Mouse (Mus musculus): ENCODE measurements around the gene Cept1.
A peak's percentile ranks its signal among the peaks of the same experiment; 100 is the strongest.
"Not testable (repeated sequence)": the region's sequence is repeated elsewhere in the genome, so short reads cannot be mapped to it uniquely, and the experiment has no call there.

Gene Cept1

DNA sequence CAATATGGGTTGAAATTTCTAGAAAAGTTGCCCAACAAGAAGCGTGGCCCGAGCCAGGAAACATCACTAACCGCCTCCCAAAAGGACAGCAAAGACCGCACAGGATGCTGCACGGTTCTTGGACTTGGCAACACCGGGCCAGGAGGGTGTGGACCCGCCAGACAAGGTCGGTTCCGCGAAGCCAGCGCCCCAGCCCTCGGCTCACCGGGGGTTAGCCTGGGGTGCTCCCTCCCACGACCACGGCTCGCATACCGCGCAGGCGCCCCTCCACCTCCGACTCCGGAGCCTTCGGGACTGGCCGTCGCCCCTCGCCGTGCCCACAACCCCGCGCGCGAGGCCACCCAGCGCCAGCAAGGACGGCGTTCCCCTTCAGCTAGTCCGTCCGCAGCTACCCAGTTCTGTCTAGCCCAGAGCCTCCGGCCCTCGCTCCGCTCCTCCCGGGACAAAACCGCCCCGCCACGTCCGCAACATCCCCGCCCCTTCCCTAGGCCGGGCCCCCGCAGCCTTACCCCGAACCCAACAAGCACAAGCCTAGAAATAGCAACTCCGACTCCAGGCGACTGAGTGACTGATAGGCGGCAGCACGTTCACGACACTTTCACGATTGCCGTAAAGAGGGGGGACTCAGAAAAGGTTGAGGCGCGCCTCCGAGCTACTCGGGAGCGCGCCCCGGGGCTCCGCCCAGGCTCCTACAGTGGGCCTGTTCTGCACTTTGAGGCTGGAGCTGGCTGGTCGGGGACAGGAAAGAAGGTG, at the start of gene Cept1, which contains the start of gene Dram2:
TSS of gene Cept1 (minus strand) at position 632 of the 753 bp plus-strand sequence.
TSS of gene Dram2 (plus strand) at position 628 of the 753 bp plus-strand sequence.
- peak; percentile 98 for DNase-seq (ENCODE audit: low read depth, low spot score)

DNA sequence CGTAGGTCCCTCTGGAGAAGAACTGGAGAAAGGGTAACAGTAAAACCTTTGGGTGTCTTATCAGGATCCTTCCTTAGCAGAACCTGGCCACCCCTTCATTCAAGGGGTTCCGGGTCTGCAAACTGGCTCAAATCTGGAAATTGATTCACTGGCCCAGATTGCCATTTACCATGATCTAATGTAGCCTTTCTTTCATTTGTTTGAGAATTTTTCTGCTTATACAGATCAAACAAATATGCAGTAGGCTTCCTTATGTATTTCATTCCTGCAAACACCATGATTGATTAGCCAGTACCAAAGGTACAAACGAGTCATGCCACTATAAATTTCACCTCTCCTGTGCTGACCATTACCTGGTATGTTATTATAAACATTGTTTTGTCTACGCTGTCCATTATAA, 46.0 kb upstream of the Cept1 start:
- not testable (repeated sequence) for DNase-seq (ENCODE audit: low read depth, low spot score)

GRCm38 (mm10) chr3:106579296-106579695, 31.7 kb upstream of the Cept1 start:
- DNase-seq (ENCODE audit: low read depth, low spot score), result no peak

DNA sequence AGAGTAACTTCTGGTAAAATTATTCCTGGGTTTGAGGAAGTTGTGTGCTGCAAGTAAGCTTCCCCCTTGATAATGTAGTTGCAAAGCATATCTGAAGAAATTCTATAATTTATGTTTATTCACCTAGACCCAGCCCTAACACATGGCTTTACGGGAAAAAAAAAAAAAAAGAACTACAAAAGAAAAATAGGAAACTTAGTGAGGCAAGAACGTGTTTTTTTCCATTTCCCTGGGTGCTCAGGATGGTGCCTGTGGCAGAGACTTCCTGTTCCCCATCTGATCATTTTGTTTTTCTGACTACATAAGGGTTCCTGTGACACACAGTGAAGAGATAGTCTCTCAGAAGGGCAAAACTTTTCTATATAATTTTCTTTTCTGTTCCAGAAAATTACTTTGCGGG, 25.6 kb upstream of the Cept1 start:
- DNase-seq (ENCODE audit: low read depth, low spot score), result no peak

GRCm38 (mm10) chr3:106565876-106566275, 18.3 kb upstream of the Cept1 start:
- no peak for DNase-seq (ENCODE audit: low read depth, low spot score)

DNA sequence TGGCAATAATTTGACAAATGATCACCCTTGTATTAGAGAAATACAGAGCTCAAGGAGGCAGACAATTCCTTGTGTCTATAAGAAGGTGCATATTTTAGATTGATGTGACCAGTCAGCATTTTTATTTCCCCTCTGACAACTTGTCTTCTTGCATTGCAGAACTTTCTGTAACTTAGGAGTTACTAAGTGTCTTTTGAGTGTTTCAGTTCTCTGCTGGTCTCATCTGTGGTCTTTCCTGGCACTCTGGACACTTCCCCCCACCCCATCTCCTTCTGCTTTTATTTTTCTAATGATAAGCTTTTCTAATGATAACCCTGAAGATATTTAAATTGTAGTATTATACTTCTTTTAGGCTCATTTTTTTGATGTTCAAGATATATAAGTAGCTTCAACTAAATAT, 10.7 kb upstream of the Cept1 start:
- DNase-seq (ENCODE audit: low read depth, low spot score), result no peak

GRCm38 (mm10) chr3:106555743-106556250, 8.2 kb upstream of the Cept1 start:
- no peak for DNase-seq (ENCODE audit: low read depth, low spot score)

DNA sequence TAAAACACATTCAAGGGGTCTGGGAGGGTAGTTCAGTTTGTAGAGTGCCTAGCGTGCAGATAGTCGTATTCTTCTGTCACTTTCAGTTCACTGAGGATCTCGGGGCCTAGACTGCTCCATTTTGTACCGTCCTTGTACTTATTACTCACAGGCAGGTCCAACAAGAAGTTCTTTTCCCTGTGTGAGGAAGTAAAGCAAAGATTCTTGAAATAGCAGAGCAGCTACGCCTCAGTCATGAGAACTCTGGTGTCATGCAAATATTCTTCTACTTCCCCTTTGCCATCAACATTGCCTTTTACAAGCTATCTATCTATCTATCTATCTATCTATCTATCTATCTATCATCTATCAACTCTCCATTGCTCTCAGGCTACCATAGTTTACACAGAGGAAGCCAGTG, 5.8 kb upstream of the Cept1 start:
- DNase-seq (ENCODE audit: low read depth, low spot score), result no peak

DNA sequence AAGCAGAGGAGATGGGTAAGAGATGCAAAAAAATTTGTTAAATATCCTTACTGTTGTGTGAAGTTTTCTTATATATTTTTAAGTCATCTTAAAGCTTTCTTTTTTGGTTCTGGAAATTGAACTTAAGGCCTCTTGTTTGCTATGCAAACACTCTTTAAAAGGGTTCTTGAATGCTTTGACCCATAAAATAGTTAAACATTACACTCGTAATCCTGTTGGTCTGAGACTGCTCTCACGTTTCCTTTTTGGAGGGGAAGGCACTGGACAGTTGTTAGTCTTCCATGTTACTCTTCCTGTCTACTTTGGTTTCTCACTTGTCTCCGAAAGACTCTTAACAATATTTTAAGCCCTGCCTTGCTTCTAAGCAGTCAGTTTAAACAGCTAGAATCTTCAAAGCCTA, 1.4 kb upstream of the Cept1 start:
- no peak for DNase-seq (ENCODE audit: low read depth, low spot score)

DNA sequence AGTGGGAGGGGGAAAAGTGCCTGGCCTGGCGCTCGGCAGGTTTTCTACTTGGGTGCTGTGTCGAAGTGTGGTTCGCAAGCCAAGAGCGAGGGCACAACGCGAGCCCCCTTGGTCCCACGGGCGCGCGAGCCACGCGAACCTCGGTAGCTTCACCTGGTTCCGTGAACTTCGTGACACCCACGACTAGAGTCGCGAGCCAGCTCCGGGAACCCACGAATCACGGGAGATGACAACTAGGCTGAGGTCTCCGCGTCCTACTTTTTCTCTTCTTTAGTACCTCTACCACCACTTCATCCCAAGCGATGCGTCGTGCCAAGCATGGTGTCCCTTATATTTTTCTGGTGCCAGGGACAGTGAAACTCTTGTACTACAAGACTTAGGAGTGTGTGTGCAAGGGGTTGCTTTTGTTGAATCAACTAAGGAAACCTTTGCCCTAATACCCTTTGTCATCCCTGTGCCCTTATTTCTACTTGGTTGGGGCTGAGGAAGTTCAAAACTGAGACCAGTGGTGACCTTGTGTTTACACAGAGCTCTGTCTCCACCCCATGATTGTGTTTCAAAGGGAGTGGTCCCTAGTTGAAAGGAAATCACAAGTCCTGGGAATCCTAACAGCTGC, 430 bp upstream of the Cept1 start:
- peak; percentile 84 for DNase-seq (ENCODE audit: low read depth, low spot score)

- no peak for DNase-seq (ENCODE audit: low read depth, low spot score)
Measured at GRCm38 (mm10) chr3:106544721-106545316, 2.8 kb downstream of the Cept1 start.

- no peak for DNase-seq (ENCODE audit: low read depth, low spot score)
Measured at GRCm38 (mm10) chr3:106533277-106533676, 14.3 kb downstream of the Cept1 start.

DNA sequence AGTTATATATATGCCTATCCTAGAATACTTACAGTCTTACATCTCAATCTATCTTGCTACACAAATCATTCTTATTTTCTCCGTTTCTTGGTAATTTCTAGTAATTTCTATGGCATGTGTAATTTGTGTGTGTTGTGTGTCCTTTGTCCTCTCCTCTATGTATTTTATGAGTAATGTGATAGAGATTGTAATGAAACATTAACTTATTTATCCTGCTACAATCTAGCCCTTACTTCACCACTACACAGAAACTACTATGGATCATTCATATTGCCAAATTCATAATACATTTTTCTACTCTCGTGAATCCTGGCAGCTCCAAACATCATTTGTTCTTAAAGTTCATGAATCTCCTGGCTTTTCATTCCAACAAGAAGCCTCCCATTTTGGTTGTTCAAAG, 19.6 kb downstream of the Cept1 start:
- DNase-seq (ENCODE audit: low read depth, low spot score), result no peak

DNA sequence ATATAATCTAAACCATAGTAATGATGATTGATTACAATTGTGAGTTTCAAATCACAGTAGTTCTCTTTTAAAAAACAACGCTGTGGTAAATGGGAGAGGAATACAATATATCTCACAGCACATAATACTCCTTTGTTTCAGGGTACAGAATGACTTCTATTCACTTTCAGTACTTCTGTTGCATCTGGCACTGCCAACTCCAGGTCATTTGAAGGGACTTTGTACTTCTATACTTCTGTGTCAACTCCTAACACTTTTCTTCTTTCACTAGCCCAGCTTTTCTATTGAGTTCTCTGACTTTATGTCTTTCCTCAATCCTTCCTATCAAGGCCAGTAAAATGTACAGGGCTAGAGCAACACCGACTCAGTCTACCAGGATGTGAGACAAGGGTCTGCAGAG, 21.2 kb downstream of the Cept1 start:
- no peak for DNase-seq (ENCODE audit: low read depth, low spot score)

DNA sequence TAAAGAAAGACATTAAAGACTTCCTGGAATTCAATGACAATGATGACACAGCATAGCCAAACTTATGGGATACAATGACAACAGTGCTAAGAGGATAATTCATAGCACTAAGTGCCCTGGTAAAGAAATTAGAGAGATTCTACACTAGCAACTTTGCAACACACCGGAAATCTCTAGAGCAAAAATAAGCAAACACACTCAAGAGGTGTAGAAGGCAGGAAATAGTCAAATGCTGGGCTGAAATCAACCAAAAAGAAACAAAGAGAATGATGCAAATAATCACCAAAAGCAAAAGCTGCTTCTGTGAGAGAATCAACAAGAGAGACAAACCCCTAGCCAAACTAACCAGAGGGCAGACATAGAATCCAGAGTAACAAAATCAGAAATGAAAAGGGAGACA, 24.9 kb downstream of the Cept1 start:
- no peak for DNase-seq (ENCODE audit: low read depth, low spot score)

DNA sequence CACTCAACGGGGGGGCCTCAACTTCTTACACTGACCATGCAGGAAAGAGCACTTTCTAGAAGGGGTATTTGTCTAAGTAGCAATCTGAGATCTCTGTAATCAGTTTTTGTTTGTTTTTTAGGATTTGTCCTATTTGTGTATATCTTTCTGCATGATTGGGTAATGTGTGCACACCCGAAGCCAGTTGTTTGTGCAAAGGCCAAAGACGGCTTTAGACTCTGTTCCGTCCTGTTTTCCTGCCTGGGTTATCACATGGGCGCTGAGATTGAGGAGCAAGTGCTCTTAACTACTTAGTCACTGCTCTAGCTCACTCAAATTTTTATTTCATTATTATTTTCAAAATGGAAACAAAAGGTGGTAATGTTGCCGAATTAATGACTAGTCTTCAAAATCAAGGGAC, 32.6 kb downstream of the Cept1 start:
- no peak for DNase-seq (ENCODE audit: low read depth, low spot score)

DNA sequence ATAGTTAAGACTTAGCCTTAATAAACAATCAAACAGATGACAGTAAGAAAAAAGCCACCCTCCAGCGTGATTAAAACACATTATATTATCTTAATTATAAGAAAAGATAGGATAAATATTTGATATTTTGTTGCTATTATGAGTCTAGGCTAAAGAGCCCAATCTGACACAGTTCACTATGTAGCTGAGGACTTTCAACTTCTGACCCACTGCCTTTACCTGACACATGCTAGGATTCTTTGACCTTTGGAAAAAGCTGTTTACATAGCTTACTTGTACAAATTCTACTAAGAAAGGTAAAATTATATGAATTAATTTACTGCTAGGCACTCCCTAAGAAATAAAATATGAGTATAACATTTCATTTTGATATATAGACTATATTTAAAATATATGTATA, 36.9 kb downstream of the Cept1 start:
- no peak for DNase-seq (ENCODE audit: low read depth, low spot score)

DNA sequence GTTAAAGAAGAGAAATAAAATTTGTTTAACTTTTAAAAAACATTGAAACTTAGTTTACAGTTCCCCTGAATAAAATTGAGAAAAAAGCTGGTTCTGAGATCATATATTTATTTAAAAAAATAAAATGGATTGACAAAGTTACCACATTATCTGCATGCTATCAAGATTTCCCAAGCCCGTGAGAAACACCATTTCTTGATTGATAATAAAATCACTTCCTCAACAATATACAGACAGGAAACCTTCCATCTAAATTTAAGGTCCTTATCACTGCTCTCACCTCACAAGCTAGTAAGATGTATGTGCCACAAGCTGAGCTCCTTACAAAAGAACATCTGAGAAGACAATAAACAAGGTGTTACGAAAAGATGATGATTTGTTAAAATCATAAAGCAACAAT, 44.7 kb downstream of the Cept1 start:
- DNase-seq (ENCODE audit: low read depth, low spot score), result no peak

DNA sequence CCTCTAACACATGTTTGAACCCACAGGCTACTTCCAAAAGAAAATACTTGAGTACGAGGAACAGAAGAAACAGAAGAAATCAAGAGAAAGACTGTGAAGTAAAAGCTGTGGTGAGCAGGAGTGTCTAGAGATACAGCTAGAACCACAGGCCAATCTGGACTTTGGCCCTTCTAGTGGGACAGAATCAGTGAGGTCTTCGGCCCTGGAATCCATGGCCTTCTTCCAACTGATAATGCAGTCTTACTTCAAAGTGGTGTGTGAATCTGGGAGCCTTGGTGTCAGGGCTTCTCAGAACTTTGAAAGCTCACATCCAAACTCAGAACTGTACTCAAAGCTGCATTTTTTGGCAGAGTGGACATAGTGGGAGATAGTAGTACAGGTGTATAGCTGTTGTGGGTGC, 47.1 kb downstream of the Cept1 start:
- no peak for DNase-seq (ENCODE audit: low read depth, low spot score)

- DNase-seq (ENCODE audit: low read depth, low spot score), result no peak
Measured at GRCm38 (mm10) chr3:106496996-106497395, 50.6 kb downstream of the Cept1 start.

GRCm38 (mm10) chr3:106496045-106496721, 51.4 kb downstream of the Cept1 start:
- no peak for DNase-seq (ENCODE audit: low read depth, low spot score)

- no peak for DNase-seq (ENCODE audit: low read depth, low spot score)
Measured at GRCm38 (mm10) chr3:106495346-106496044, 52.1 kb downstream of the Cept1 start.

All from ES-CJ7 (cell line).